Mouse (Mus musculus) embryonic facial prominence, embryonic 10.5 days (tissue): Measurements from ENCODE around the gene Ankrd35. TPM values are rescaled to one million over a fixed set of nuclear protein-coding genes. Genes with fewer than 3 reads are reported as not detected.

Experiments
- DNase-seq: peaks from one replicate; pipeline ENCODE4 v3.0.0-alpha.2; 2017; ENCODE audit warnings: low spot score
- H3K27ac ChIP-seq: fragments of 300-500 bp; sonication (generic); replicated peaks from 2 replicates; pipeline ENCODE4 v1.5.1; 2016; ENCODE audit warnings: mild to moderate bottlenecking
- H3K27me3 ChIP-seq: fragments of 300-500 bp; sonication (generic); replicated peaks from 2 replicates; pipeline ENCODE4 v1.6.1; 2016; ENCODE audit warnings: low read depth, mild to moderate bottlenecking; ENCODE audit not compliant: poor library complexity, severe bottlenecking
- H3K36me3 ChIP-seq: fragments of 300-500 bp; sonication (generic); replicated peaks from 2 replicates; pipeline ENCODE4 v1.6.1; 2016; ENCODE audit warnings: mild to moderate bottlenecking, moderate library complexity
- H3K4me1 ChIP-seq: fragments of 300-500 bp; sonication (generic); 2 replicates; pipeline ENCODE4 v1.6.1; 2016
- H3K4me3 ChIP-seq: fragments of 300-500 bp; sonication (generic); 2 replicates; pipeline ENCODE4 v1.5.1; 2016; ENCODE audit warnings: mild to moderate bottlenecking, moderate library complexity
- H3K9me3 ChIP-seq: fragments of 300-500 bp; sonication (generic); 2 replicates; pipeline ENCODE4 v1.6.1; 2016; ENCODE audit warnings: mild to moderate bottlenecking
- WGBS: fragments of 180-500 bp; shearing (Covaris S2); methylation state at CpG from one replicate; pipeline ENCODE4 v1.1.7; 2016; 5-methylcytosine and 5-hydroxymethylcytosine counted together
- polyA plus RNA-seq: library from polyadenylated mRNA; unstranded; fragments of >200 nt; fragmentation: Nextera tagmentation; extraction: Ambion mirVana; gene quantifications from 2 replicates; pipeline ENCODE4 v1.2.1, GENCODE M21; 2016

Gene Ankrd35
- polyA plus RNA-seq, 1 experiment from 2014 or later: 0.11 TPM

GRCm38 (mm10) chr3:96696766-96697732, 27.1 kb downstream of the Ankrd35 start:
- no peaks in the 10 kb centered on the region for H3K27me3 ChIP-seq
- H3K4me3 ChIP-seq: peak overlapping the region; percentile 92
- H3K4me1 ChIP-seq: peaks cover 45% of the 10 kb centered on the region
- H3K36me3 ChIP-seq: peaks cover 31% of the 10 kb centered on the region
- DNase-seq: peak; percentile 94
- H3K9me3 ChIP-seq: no peaks in the 10 kb centered on the region
- peak overlapping the region; percentile 99 for H3K27ac ChIP-seq
- under 1% methylated on average over 85 of the region's 85 CpGs for WGBS

GRCm38 (mm10) chr3:96698993-96699690, 29.2 kb downstream of the Ankrd35 start:
- Histone ChIP-seq H3K4me3 (peak overlapping the region; percentile 8; the same call in 1 of the 2 replicates), H3K27ac (peak overlapping the region; percentile 35; the same call in 1 of the 2 replicates), H3K36me3 (peaks cover 51% of the 10 kb centered on the region), H3K4me1 (peaks cover 39% of the 10 kb centered on the region), H3K27me3 (no peaks in the 10 kb centered on the region), H3K9me3 (no peaks in the 10 kb centered on the region)
- no peak for DNase-seq
- 54% methylated on average over 19 of the region's 19 CpGs for WGBS

- Histone ChIP-seq H3K4me3 (no peak overlapping the region), H3K36me3 (peaks cover 64% of the 10 kb centered on the region), H3K4me1 (peaks cover 39% of the 10 kb centered on the region), H3K27me3 (no peaks in the 10 kb centered on the region), H3K9me3 (no peaks in the 10 kb centered on the region), H3K27ac (no peak overlapping the region)
- 55% methylated on average over 7 of the region's 7 CpGs for WGBS
- peak; percentile 43 for DNase-seq
Measured at GRCm38 (mm10) chr3:96700376-96700775, 30.4 kb downstream of the Ankrd35 start.

- H3K36me3 ChIP-seq: peaks cover 70% of the 10 kb centered on the region
- no peak for DNase-seq
Measured at GRCm38 (mm10) chr3:96701003-96701402, 31.1 kb downstream of the Ankrd35 start.

GRCm38 (mm10) chr3:96704778-96705177, 34.8 kb downstream of the Ankrd35 start:
- Histone ChIP-seq H3K9me3 (no peaks in the 10 kb centered on the region), H3K4me3 (no peak overlapping the region), H3K27ac (no peak overlapping the region), H3K36me3 (peaks cover 69% of the 10 kb centered on the region), H3K27me3 (peaks cover 18% of the 10 kb centered on the region), H3K4me1 (peaks cover 12% of the 10 kb centered on the region)
- DNase-seq: no peak
- WGBS: 69% methylated on average over 11 of the region's 11 CpGs

More at GRCm38 (mm10) chr3:96701003-96701402, 31.1 kb downstream of the Ankrd35 start:
- Histone ChIP-seq H3K4me3 (no peak overlapping the region), H3K4me1 (peaks cover 33% of the 10 kb centered on the region), H3K27ac (no peak overlapping the region), H3K27me3 (0 out of 2 replicates have a peak, but pooled peaks cover 1% of the 10 kb centered on the region), H3K9me3 (no peaks in the 10 kb centered on the region)
- WGBS: 89% methylated on average over 4 of the region's 4 CpGs

- peaks cover 69% of the 10 kb centered on the region for H3K36me3 ChIP-seq
- 92% methylated on average over 11 of the region's 11 CpGs for WGBS
- peaks cover 18% of the 10 kb centered on the region for H3K27me3 ChIP-seq
Measured at GRCm38 (mm10) chr3:96706217-96706616, 36.3 kb downstream of the Ankrd35 start.

GRCm38 (mm10) chr3:96706984-96707383, 37.1 kb downstream of the Ankrd35 start:
- peaks cover 69% of the 10 kb centered on the region for H3K36me3 ChIP-seq
- no peaks in the 10 kb centered on the region for H3K9me3 ChIP-seq
- peaks cover 18% of the 10 kb centered on the region for H3K27me3 ChIP-seq
- WGBS: 73% methylated on average over 7 of the region's 7 CpGs
- DNase-seq: no peak
- H3K27ac ChIP-seq: no peak overlapping the region
- H3K4me3 ChIP-seq: no peak overlapping the region
- peaks cover 9% of the 10 kb centered on the region; the same call in 1 of the 2 replicates for H3K4me1 ChIP-seq

More at GRCm38 (mm10) chr3:96706217-96706616, 36.3 kb downstream of the Ankrd35 start:
- DNase-seq: no peak
- Histone ChIP-seq H3K27ac (no peak overlapping the region), H3K4me1 (peaks cover 9% of the 10 kb centered on the region; the same call in 1 of the 2 replicates), H3K9me3 (no peaks in the 10 kb centered on the region), H3K4me3 (no peak overlapping the region)

- Histone ChIP-seq H3K9me3 (no peaks in the 10 kb centered on the region), H3K4me3 (peak within 1 kb of the TSS; percentile 67), H3K36me3 (peaks cover 69% of the 10 kb centered on the region), H3K27me3 (peaks cover 18% of the 10 kb centered on the region), H3K27ac (peak within 1 kb of the TSS; percentile 83), H3K4me1 (peaks cover 9% of the 10 kb centered on the region; the same call in 1 of the 2 replicates)
- WGBS: 6% methylated on average over 42 of the region's 42 CpGs
- peak; percentile 88 for DNase-seq
Measured at GRCm38 (mm10) chr3:96707903-96708683, 38.2 kb downstream of the Ankrd35 start, which contains the start of gene Nudt17. Gene Nudt17, minus strand, starts transcription at chr3:96708562.

GRCm38 (mm10) chr3:96708684-96709064, 38.7 kb downstream of the Ankrd35 start:
- DNase-seq: no peak
- Histone ChIP-seq H3K4me3 (peak overlapping the region; percentile 67), H3K27me3 (peaks cover 18% of the 10 kb centered on the region), H3K4me1 (peaks cover 9% of the 10 kb centered on the region; the same call in 1 of the 2 replicates), H3K36me3 (peaks cover 69% of the 10 kb centered on the region), H3K9me3 (no peaks in the 10 kb centered on the region), H3K27ac (no peak overlapping the region)
- 42% methylated on average over 2 of the region's 2 CpGs for WGBS

- Histone ChIP-seq H3K36me3 (peaks cover 95% of the 10 kb centered on the region), H3K4me1 (peaks cover 5% of the 10 kb centered on the region; the same call in 1 of the 2 replicates), H3K4me3 (no peak overlapping the region), H3K27ac (no peak overlapping the region), H3K9me3 (no peaks in the 10 kb centered on the region), H3K27me3 (no peaks in the 10 kb centered on the region)
- WGBS: 91% methylated on average over 5 of the region's 5 CpGs
- no peak for DNase-seq
Measured at GRCm38 (mm10) chr3:96714286-96714685, 44.4 kb downstream of the Ankrd35 start.

- 77% methylated on average over 2 of the region's 2 CpGs for WGBS
- Histone ChIP-seq H3K27me3 (no peaks in the 10 kb centered on the region), H3K36me3 (peaks cover 96% of the 10 kb centered on the region)
Measured at GRCm38 (mm10) chr3:96715854-96716253, 45.9 kb downstream of the Ankrd35 start.

More at GRCm38 (mm10) chr3:96715854-96716253, 45.9 kb downstream of the Ankrd35 start:
- Histone ChIP-seq H3K9me3 (no peaks in the 10 kb centered on the region), H3K27ac (no peak overlapping the region), H3K4me1 (peaks cover 15% of the 10 kb centered on the region), H3K4me3 (no peak overlapping the region)
- no peak for DNase-seq
